Mouse (Mus musculus): ENCODE results near the gene Fam213b.

The Fam213b gene

DNA sequence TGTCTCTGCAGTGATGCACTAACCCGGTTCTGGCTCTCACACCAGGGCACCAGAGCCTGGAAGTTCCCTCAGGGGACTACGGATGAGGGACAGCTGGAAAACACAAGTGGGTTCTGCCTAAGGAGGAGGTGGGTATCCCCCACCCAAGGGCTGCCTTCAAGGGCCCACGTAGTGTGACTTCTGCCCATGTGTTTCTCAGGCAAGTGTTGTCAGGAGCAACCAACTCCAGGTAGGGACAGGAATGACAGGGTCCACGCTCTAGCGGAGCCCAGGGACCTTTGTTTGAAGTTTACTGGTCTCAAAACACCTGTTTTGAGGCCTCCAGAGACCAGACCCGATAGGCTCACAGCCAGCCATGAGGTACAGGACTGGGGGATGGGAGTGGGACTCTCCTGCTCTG, 25.7 kb downstream of the Fam213b start:
- no peak for DNase-seq

DNA sequence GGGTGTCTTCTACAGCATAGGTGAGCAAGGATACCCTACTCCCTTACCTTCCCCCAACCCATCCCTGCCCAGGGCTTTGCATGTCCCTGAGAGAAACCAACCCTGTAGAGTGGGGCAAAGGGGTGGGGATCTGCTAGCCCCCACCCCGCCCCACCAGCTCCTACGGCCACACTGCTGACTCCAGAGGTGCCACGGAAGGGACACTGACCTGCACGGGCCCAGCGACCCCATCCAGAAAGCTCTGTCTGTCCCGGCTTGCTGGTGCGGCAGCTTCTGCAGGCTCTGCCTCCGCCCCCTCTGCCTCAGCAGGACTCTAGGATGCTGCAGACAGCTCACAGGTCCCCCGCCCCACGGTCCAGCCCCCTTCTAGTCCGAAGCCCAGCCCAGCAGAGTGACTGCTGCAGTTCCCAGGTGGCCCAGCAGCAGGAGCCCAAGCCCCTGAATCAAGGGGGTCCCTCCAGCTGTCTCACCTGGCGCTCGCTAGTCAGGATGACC, 27.1 kb downstream of the Fam213b start:
- DNase-seq: no peak

DNA sequence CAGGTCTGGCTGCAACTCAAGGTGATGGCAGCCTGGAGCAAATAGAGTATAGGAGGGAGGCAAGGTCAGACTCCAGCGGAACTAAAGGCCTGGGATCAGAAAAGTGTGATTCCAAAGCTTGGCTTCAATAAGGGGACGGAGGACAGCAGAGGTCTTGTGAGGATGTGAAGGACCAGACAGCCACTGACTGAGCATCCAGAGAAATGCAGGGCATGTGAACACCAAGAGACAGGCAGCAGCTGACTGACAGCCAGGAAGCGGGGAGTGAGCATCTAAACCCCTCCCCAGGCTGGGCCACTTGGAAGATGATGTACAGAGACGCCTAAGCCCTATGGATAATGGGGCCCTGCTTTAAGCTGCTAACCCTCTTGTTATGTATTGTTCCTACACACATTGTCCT, 28.2 kb downstream of the Fam213b start:
- no peak for DNase-seq

DNA sequence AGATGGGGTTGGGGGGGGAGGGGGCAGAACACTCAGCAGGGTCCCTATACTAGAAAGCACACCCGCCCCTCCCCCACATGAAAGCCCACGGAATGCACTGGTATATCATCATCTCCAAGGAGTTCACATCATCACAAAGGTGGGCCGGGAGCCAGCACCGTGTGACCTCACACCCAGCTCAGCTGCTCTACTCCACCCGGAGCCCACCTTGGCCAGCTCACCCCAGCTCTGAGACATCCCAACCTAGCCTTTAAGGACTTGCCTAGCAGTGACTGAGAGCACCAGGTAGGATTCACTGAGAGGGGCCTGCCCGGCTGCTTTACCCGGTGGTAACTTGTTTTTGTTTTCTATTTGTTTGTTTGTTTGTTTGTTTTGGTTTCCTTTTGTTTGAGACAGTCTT, 29.5 kb downstream of the Fam213b start, which contains the start of gene Mmel1:
Gene Mmel1, plus strand, starts transcription at position 146 of the 400 bp plus-strand sequence.
- no peak for DNase-seq

DNA sequence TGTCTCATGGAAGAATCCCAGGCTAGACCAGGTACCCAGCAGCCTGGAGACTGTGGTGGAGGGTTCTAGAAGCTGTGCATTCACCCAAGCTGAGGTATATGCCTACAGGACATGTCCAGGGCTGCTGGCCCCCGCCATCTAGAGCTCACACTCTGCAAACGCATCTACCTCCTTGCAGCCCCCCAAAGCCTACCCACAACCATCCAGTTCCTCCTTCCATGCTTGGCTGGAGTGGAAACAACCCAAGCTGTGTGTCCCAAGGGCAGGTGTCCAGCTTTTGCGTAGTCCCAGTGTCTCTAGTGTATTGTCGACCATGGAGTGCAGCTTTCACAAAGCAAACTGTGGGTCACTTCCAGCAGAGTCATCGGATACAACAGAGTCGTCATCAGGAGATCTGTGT, 31.7 kb downstream of the Fam213b start:
- DNase-seq: no peak

DNA sequence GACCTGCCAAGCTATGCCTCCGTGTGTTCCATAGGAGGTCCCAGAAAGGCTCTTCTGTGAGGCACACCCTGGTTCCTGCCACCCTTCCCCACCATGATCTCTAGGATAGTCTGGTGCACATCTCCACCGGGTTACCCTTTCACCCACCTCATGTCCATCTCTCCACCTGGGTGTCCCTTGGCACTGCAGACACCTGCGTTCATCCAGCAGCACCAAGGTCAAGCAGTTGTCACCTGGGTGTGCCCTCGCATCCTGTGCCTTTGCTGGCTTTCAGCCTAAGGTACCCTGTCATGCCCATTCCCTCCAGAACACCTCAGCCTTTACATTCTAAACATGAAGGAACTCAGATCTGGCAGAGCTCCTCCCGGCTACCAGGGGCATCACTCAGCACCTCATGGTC, 32.5 kb downstream of the Fam213b start:
- DNase-seq: no peak

DNA sequence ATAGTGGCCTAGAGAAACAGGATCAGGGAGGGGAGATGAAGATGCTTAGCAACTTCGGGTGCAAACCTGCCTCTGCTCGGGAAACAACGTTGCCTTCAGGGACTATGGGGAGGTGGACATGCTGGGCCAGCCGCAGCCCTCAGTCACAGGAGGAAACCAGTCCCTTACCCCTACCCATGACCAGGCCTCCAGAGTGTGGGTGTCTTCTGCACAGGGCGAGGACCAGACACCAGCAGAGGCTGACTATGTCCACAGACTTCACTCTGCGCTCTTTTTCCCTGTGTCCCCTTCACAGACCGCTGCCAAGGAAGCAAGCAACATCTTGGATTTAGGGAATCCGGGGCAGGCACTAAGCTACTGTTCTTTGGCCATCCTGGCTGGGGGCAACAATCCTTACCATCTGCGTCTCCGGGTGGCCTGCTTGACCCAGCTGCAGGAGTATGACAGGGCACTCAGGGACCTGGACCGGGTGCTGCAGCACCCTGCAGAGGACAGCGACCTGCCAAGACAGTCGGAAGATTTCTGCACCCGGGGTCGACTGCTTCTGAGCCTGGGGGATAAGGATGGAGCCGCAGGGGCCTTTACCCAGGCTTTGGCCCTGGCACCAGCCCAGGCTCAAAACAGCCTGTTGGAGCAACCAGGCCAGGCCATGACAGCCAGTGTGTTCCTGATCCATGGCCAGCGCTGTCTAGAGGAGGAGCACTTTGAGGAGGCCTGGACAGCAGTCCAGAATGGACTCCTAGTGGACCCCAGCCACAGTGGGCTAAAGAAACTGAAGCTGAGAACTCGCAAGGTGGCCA, 33.8 kb downstream of the Fam213b start:
- no peak for DNase-seq

DNA sequence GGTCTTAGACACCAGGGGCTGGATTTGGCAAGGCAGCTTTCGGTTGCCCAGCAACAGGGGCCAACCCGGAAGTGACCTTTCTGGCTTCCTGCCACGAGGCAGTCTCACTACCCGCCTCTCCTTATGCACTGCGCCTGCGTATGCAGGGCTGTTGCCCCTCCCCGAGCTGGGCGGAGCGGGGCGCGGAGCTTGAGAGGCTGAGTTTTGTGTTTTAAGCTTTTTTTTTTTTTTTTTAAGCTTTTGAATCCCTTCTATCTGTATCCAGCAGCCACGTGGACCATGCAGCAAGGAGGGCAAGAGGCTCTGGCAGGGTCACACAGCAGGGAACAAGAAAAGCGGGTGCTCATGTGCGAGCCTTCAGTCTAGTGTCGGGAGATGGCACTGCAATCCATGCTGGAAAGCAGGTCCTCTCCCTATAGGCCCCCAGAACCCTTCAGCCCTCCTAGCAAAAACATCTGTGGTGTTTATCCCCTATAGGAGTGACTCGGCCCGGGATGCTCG, 34.6 kb downstream of the Fam213b start:
- peak; percentile 94 for DNase-seq

DNA sequence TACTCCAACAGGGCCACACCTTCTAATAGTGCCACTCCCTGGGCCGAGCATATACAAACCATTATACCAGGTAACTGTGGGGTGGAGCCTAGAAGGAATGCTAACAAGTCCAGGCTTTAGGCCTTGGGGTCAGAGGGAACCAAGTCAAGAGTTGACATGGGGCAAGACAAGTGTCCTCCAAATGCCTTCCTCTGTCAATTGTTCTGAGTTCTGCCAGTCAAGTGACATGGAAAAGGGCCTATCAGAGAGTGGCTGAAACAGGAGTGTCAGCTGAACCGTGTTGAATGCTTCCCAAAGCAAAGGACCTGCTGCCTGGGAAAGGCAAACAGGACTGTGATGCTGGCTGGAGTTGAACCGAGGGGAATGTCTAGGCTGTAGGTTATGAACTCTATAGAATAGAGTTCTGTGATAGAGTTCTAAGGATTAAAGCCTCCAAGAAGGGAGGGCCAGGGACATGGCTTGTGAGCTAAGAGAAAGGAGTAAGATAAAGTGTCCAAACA, 35.4 kb downstream of the Fam213b start:
- no peak for DNase-seq

DNA sequence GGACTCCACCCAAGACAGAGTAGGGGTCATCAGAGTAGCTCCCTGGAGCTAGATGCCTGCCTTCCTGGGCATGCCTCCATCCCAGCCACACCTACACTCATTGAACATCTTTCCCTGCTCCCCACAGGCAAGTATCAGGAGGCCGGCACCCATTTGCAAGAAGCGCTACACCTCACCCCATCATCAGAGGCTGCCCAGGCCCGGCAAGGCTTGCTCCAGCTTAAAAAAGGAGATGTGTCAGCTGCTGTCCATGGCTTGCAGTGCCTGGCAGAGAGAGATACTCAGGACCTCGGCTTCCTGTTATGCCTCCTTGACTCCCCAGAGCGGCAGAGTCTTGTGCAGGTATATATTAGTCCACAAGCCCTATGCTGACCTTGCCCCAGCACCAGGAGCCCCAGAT, 37.0 kb downstream of the Fam213b start:
- no peak for DNase-seq

DNA sequence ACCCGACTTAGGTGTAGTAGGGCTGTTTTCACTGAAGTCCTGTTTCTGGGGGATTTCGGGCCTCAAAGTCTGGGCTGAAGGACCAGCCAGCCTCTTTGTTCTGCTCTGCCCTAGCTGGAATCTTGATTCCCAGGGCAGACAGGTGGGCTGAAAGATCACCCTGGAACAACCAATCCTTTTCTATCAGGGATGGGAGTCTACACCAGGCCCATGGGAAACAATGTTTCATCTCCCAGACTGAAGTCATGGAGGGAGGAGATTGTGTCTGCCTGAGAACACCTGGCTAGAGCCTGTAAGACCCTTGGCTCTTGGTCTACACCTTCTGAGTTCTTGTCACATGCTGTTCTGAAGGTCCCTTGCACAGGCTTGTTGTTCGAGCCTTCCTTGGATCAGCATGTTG, 40.3 kb downstream of the Fam213b start:
- DNase-seq: no peak

DNA sequence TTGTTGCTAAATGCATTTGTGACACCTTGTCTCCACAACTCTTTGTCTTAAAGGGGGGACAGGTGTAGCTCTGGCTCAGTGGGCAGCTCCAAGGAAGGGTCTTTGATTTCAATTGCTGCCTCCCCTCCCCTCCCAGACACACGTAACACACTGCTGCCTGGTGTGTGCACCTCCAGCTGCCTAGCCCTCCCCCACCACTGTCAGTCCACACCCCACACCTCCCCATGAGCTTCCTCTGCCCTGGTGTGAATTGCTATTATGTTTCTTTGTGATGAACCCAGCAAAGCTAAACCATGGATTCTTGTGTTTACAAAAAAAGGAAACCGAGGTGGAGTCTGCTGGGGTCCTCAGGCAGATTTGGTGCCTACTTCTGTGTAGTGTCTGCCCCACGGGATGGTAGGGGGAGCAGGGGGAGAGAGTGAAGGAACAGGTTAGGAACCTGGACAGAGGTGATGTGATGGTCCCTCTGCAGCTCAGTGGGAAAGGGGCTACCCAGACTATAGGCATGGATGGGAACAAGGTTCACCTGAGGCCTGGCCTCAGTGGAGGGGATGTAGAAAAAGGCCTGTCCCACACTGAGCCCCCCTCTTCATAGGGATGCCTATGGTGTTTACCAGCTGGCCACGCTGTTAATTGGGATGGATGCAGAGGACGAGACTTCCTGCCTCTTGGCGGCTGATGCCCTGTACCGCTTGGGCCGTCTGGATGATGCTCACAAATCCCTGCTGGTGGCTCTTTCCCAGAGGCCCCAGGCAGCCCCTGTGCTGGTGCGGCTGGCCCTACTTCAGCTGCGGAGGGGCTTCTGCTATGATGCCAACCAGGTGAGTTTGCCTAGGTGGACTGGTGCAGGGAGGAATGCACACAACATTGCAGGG, 41.3 kb downstream of the Fam213b start:
- DNase-seq: no peak

DNA sequence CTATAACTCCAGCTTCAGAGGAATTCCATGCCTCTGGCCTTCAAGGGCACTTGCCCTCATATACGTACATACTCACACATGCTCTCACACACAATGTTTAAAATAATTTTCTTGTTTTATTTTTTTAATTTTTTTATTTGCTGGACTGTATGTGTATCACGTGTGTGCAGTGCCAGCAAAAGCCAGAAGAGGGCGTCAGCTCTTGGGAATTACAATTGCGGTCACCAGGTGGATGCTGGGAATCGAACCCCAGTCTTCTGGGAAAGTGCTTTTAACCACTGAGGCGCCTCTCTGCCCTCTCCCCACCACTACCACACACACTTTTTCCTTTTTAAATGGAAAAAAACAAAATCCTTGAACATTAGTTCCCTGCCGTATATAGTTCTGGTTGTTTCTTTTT, 42.1 kb downstream of the Fam213b start:
- DNase-seq: no peak

DNA sequence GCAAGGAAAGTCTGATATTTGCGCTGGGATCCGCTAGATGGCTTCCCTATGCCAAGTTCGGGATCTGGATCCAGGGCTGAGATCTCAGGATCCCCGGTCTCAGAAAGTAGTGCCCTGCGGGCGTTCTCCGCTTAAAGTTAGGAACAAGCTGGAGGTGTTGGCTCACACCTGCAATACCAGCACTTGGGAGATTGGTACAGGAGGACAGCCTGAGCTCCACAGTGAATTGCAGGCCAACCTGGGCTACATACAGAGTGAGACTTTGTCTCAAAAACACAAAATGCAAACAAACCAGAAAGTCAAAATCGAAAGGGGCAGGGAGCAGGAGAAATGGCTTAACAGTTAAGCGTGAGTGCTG, 42.5 kb downstream of the Fam213b start:
- DNase-seq: no peak

DNA sequence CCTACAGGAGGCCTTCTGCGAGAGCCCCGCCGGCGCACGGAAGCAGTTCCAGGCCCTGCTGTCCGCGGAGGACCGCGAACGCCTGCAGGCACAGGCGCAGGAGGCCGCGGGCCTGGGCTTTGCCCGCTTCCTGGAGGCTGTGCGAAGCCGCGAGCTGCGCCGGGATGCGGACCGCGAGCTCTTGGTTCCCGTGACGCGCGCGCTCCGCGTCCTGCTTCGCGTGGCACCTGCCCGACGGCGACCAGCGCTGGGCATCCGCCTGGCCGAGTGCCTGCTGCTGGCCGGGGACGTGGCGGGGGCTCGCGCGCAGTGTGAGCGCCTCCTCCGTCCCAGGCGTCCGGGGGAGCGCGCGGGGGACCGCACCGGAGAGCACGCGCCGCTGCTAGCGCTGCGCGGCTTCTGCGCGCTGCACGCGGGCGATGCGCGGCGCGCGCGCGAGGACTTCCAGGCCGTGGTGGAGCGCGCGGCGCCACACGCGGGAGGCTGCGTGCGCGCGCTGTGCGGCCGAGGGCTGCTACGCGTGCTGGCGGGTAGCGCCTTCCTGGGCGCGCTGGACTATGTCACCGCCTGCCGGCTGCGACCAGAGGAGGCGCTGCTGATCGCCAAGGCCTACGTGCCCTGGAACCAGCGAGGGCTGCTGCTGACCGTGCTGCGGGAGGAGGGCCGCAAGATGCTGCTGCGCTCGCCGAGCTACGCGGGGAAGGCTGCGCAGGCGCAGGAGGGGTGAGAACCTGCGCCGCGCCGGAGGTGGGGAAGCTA, 43.0 kb downstream of the Fam213b start:
- DNase-seq: peak; percentile 54

DNA sequence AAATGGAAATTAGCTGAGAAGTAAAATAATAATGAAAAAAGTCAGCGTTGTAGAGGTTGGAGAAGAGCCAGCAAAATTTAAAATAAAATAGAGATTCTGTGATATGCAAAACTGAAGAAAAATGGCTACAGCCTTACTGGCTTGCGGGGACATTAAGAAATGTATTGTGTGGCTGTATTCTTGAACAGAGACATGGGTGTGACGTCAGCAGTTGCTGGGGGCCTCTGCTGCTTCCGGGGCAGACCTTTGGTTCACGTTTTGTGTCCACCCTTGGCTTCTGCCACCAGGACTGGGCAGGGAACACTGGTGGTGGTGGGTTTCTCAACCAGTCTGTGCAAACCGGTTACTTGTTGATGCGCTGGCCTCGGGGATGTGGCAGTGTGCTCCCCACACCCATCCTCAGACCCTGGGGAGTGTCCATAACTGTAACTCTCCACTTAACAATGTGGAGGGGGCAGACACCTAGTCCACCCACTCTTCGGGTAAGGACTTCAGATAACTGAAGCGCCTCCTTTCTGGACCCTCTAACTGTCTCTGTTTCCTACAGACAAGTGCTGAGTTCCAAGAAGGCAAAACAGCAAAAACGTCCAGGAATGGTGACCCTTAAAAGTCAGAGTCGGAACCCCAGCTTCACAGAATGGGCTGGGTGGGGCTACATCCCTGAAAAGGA, 44.1 kb downstream of the Fam213b start:
- no peak for DNase-seq

DNA sequence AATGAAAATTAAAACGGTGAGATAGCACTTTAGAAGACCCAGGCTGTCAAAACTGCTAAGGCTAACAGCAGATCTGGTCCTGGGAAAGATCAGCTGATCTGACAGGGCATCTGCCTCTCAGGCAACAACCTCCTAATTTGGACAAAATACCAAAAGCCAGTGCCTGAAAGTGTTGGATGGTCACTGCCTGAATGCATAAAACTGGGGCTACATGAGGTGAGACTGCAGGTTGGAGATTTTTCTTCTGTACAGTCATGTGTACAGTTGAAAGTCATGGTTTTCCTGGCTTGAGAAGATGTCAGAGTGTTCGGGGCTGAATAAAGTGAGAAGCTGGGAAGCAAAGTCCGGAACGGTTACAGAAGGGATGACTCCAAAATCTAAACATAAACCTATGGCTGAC, 45.1 kb downstream of the Fam213b start:
- DNase-seq: no peak

DNA sequence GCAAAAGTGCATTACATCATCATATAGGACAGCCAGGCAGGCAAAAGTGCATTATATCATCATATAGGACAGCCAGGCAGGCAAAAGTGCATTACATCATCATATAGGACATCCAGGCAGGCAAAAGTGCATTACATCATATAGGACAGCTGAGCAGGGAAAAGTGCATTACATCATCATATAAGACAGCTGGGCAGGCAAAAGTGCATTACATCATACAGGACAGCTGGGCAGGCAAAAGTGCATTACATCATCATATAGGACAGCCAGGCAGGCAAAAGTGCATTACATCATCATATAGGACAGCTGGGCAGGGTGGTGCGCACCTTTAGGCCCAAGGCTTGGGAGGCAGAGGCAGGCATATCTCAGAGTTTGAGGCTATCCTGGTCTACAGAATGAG, 46.2 kb downstream of the Fam213b start:
- DNase-seq: no peak

All from kidney, adult 9 months (tissue).